Mouse (Mus musculus) liver, adult (tissue): ENCODE data around the gene Zfp618.

Experiments used
- GATA4 ChIP-seq: IDR thresholded peaks from 2 replicates; pipeline ENCODE4 v1.6.1; 2014; ENCODE audit warnings: mild to moderate bottlenecking, low read length; ENCODE audit not compliant: insufficient replicate concordance

The Zfp618 gene

GRCm38 (mm10) chr4:63010226-63010625 lies 44.9 kb downstream of the Zfp618 start:
- no peak for TF ChIP-seq GATA4

- TF ChIP-seq GATA4: no peak
Observed at GRCm38 (mm10) chr4:63018616-63019015, 53.2 kb downstream of the Zfp618 start.

GRCm38 (mm10) chr4:63019428-63019858 lies 54.1 kb downstream of the Zfp618 start:
- no peak for TF ChIP-seq GATA4

- no peak for TF ChIP-seq GATA4
Observed at GRCm38 (mm10) chr4:63021034-63021700, 55.8 kb downstream of the Zfp618 start.

GRCm38 (mm10) chr4:63023465-63023864 lies 58.1 kb downstream of the Zfp618 start:
- no peak for TF ChIP-seq GATA4

GRCm38 (mm10) chr4:63024098-63024497 lies 58.7 kb downstream of the Zfp618 start:
- no peak for TF ChIP-seq GATA4

- no peak for TF ChIP-seq GATA4
Observed at GRCm38 (mm10) chr4:63024734-63025256, 59.4 kb downstream of the Zfp618 start.

- TF ChIP-seq GATA4: no peak
Observed at GRCm38 (mm10) chr4:63025306-63025705, 59.9 kb downstream of the Zfp618 start.

- no peak for TF ChIP-seq GATA4
Observed at GRCm38 (mm10) chr4:63026286-63026685, 60.9 kb downstream of the Zfp618 start.

- no peak for TF ChIP-seq GATA4
Observed at GRCm38 (mm10) chr4:63027451-63027850, 62.1 kb downstream of the Zfp618 start.

- TF ChIP-seq GATA4: no peak
Observed at GRCm38 (mm10) chr4:63030157-63030556, 64.8 kb downstream of the Zfp618 start.

- no peak for TF ChIP-seq GATA4
Observed at GRCm38 (mm10) chr4:63031240-63031639, 65.9 kb downstream of the Zfp618 start.

- TF ChIP-seq GATA4: no peak
Observed at GRCm38 (mm10) chr4:63032581-63033006, 67.2 kb downstream of the Zfp618 start.

GRCm38 (mm10) chr4:63033724-63034123 lies 68.4 kb downstream of the Zfp618 start:
- no peak for TF ChIP-seq GATA4

GRCm38 (mm10) chr4:63035991-63036390 lies 70.6 kb downstream of the Zfp618 start:
- no peak for TF ChIP-seq GATA4

- TF ChIP-seq GATA4: no peak
Observed at GRCm38 (mm10) chr4:63036790-63037189, 71.4 kb downstream of the Zfp618 start.

- no peak for TF ChIP-seq GATA4
Observed at GRCm38 (mm10) chr4:63037555-63037954, 72.2 kb downstream of the Zfp618 start.
